Mouse (Mus musculus) lung, adult 2 months (tissue): ENCODE measurements around the gene Cat.

Experiments used
- CTCF ChIP-seq: fragments of 200-500 bp; IDR thresholded peaks from 2 replicates; pipeline ENCODE4 v1.5.1; 2011; ENCODE audit warnings: mild to moderate bottlenecking, low read length, control low read depth; ENCODE audit not compliant: insufficient read depth
- POLR2A ChIP-seq: fragments of 200-500 bp; IDR thresholded peaks from 2 replicates; pipeline ENCODE4 v1.6.1; 2011; ENCODE audit warnings: low read depth, mild to moderate bottlenecking, control low read depth, low read length, borderline replicate concordance; ENCODE audit errors: extremely low read depth

GRCm38 (mm10) chr2:103464524-103464923 lies 20.4 kb downstream of the Cat start:
- TF ChIP-seq POLR2A = no peak
- no peak for TF ChIP-seq CTCF
